Comparison of ENCODE assay signal across 37 mouse cellular contexts in the genomic region with DNA sequence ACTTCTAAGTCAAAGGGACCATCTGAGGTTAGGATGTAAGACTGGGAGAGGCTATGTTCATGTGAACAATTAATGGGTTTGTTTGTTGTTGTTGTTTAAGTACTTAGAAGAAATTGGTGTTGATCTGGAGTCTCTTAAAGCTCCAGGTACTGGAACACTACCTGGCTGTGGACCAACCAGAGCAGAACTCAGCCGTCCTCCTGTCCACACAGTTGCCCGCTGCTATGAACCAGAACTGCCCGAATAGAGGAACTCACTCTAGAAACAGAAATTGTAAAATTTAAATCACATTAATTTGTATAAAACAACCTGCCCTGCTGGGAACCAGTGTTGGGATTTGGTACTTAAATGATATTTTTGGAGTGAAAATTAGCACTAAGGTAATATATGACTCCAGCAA. TPM values are rescaled to one million over a fixed set of nuclear protein-coding genes. Genes with fewer than 3 reads are reported as not detected.
"Had no signal": no experiment of that assay in that cellular context is flagged by ENCODE, and none has a peak within 500 bp of the region (broad histone marks: within the 10 kb centered on the region; RNA-seq: fewer than 3 reads in every experiment).

No protein-coding gene starts in this region.

- H3K9ac ChIP-seq: forebrain, postnatal 0 days; heart, embryonic 13.5 days; heart, embryonic 15.5 days; hindbrain, embryonic 13.5 days; hindbrain, embryonic 15.5 days; limb, embryonic 13.5 days; limb, embryonic 15.5 days; liver, embryonic 13.5 days; liver, embryonic 15.5 days had no signal

- H3K27me3 ChIP-seq: heart, embryonic 13.5 days; heart, embryonic 15.5 days; hindbrain, embryonic 13.5 days; hindbrain, embryonic 15.5 days; limb, embryonic 13.5 days; limb, embryonic 15.5 days; liver, embryonic 13.5 days; liver, embryonic 15.5 days had no signal

- H3K27ac ChIP-seq: heart, embryonic 13.5 days; heart, embryonic 15.5 days; hindbrain, embryonic 13.5 days; hindbrain, embryonic 15.5 days; hindbrain, postnatal 0 days; limb, embryonic 13.5 days; limb, embryonic 15.5 days; liver, embryonic 13.5 days; liver, embryonic 15.5 days had no signal

- H3K36me3 ChIP-seq: heart, embryonic 13.5 days; heart, embryonic 15.5 days; hindbrain, embryonic 13.5 days; hindbrain, embryonic 15.5 days; limb, embryonic 13.5 days; limb, embryonic 15.5 days; liver, embryonic 13.5 days; liver, embryonic 15.5 days had no signal

- H3K4me2 ChIP-seq: heart, embryonic 11.5 days; heart, embryonic 13.5 days; heart, embryonic 15.5 days; hindbrain, embryonic 13.5 days; hindbrain, embryonic 15.5 days; limb, embryonic 13.5 days; limb, embryonic 15.5 days; liver, embryonic 13.5 days; liver, embryonic 15.5 days had no signal

- ATAC-seq: forebrain, postnatal 0 days; hindbrain, postnatal 0 days; intestine, embryonic 16.5 days had no signal

- DNase-seq: forebrain, postnatal 0 days; gastrocnemius, postnatal 14 days; gastrocnemius, postnatal 36 days; heart, adult 18-20 months; heart, postnatal 14 days; heart, postnatal 36 days; kidney, adult 11 months; kidney, adult 8-10 months; kidney, postnatal 10 days; kidney, postnatal 25 days; layer of hippocampus, adult 9-11 months; layer of hippocampus, postnatal 36 days; left cerebral cortex, postnatal 4 days; liver, embryonic 13.5 days; lung, adult 18-20 months had no signal

- H3K4me1 ChIP-seq: heart, embryonic 15.5 days; hindbrain, embryonic 13.5 days; hindbrain, embryonic 15.5 days; limb, embryonic 13.5 days; limb, embryonic 15.5 days; liver, embryonic 13.5 days had no signal

- H3K4me3 ChIP-seq: heart, embryonic 13.5 days; heart, embryonic 15.5 days; hindbrain, embryonic 13.5 days; hindbrain, embryonic 15.5 days; limb, embryonic 13.5 days; limb, embryonic 15.5 days; liver, embryonic 13.5 days; liver, embryonic 15.5 days had no signal

- H3K9me3 ChIP-seq: heart, embryonic 13.5 days; heart, embryonic 15.5 days; hindbrain, embryonic 13.5 days; hindbrain, embryonic 15.5 days; limb, embryonic 13.5 days; limb, embryonic 15.5 days; liver, embryonic 13.5 days; liver, embryonic 15.5 days had no signal

RNA-seq across cellular contexts. Expression of a gene that starts 12.2 kb away (rescaled TPM):
- total RNA-seq: forebrain, postnatal 0 days; gastrocnemius, adult 18-20 months; gastrocnemius, postnatal 14 days; gastrocnemius, postnatal 36 days; heart, adult 18-20 months; heart, postnatal 14 days; heart, postnatal 36 days; hematopoietic stem cell, adult 5-6 weeks; hindbrain, postnatal 0 days; layer of hippocampus, adult 18-20 months; layer of hippocampus, postnatal 14 days; layer of hippocampus, postnatal 36 days; left cerebral cortex, adult 18-20 months; left cerebral cortex, adult 8-10 months; left cerebral cortex, postnatal 10 days; left cerebral cortex, postnatal 25 days; left cerebral cortex, postnatal 4 days had no signal
- polyA plus RNA-seq: forebrain, postnatal 0 days; gonadal fat pad, adult 2 months; heart, embryonic 11.5 days; heart, embryonic 13.5 days; heart, embryonic 15.5 days; heart, postnatal 0 days; hindbrain, embryonic 11.5 days; hindbrain, embryonic 13.5 days; hindbrain, embryonic 15.5 days; hindbrain, postnatal 0 days; large intestine, adult 2 months; limb, embryonic 13.5 days had no signal
